Mouse (Mus musculus) kidney, adult 2 months (tissue): Measurements from ENCODE around the gene Calhm2.

ENCODE experiments used
- CTCF ChIP-seq: fragments of 200-500 bp; conservative IDR thresholded peaks from 2 replicates; pipeline ENCODE4 v1.5.1; 2011; ENCODE audit warnings: low read depth, mild to moderate bottlenecking, control low read depth, low read length, moderate library complexity, mixed read lengths; ENCODE audit not compliant: insufficient read depth, insufficient read length
- POLR2A ChIP-seq: fragments of 200-500 bp; IDR thresholded peaks from one replicate; pipeline ENCODE4 v1.6.1; 2011; ENCODE audit warnings: low read depth, low read length, control low read depth

DNA sequence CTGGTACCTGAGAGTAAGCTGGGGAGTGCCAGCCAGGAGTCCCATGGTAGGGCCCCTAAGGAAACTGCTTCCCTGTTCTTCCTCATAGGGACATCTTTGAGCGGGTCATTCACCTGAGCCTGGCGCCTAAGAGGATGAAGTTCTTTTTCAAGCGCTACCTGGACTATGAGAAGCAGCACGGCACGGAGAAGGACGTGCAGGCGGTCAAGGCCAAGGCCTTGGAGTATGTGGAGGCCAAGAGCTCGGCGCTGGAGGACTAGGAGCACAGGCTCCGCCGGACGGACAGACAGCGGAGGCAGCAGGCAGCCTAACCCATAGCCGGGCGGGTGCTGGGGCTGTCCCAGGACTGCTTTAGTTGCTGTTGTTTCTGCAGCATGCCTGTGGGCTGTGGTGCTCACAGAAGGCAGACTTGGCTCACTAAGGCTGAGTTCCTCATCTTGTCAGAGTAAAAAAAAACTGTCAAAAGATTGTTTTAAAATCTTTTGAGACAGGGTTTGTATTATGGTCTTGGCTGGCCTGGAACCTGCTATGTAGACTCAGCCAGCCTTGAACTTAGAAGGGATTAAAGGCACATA is 7.5 kb downstream of the Calhm2 start:
- TF ChIP-seq POLR2A (no peak), CTCF (no peak)
